Mouse (Mus musculus) cerebellum, adult 2 months (tissue): ENCODE measurements around the gene Fgfr2.

Experiments
- CTCF ChIP-seq: fragments of 200-500 bp; IDR thresholded peaks from 2 replicates; pipeline ENCODE4 v1.5.1; 2011; ENCODE audit warnings: low read depth, mild to moderate bottlenecking, control low read depth, low read length, moderate library complexity, borderline replicate concordance; ENCODE audit not compliant: insufficient read depth
- POLR2A ChIP-seq: fragments of 200-500 bp; IDR thresholded peaks from 2 replicates; pipeline ENCODE4 v1.6.1; 2011; ENCODE audit warnings: low read length, control low read depth, borderline replicate concordance; ENCODE audit not compliant: insufficient read depth

DNA sequence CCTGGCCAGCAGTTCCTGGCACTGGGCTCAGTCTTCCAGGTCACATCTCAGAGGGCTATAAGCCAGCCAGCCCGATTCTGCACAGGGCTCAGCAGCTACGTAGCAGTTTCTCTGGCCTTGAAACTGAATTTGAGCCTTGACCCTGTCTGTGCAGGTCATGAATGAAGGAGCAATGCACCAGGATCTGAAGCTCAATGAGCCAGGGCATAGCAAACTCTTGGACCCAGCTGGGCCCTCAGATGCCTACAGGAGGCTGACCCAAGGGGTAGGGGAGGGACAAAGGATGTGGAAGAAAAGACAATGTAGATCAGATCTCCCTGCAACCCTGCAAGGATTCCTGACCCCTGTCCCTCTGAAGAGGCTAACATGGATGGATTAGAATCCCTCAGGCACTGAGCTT lies 1801.0 kb downstream of the Fgfr2 start, which contains the start of gene Cuzd1:
- TF ChIP-seq POLR2A, result no peak
- no peak for TF ChIP-seq CTCF
